Mouse (Mus musculus) intestine, postnatal 0 days (tissue): Measurements from ENCODE around the gene Jhy. TPM values are rescaled to one million over a fixed set of nuclear protein-coding genes. Genes with fewer than 3 reads are reported as not detected.
A peak's percentile ranks its signal among the peaks of the same experiment; 100 is the strongest.

Source experiments
- ATAC-seq: fragments of 200-750 bp; cut with Nextera tagmentation; 2 replicates; pipeline ENCODE4 v1.8.0; 2017; ENCODE audit warnings: mild to moderate bottlenecking, moderate TSS enrichment, moderate library complexity
- H3K27ac ChIP-seq: fragments of 300-500 bp; sonication (generic); 2 replicates; pipeline ENCODE4 v1.5.1; 2014; ENCODE audit warnings: mild to moderate bottlenecking, low read depth, low read length, moderate library complexity
- H3K27me3 ChIP-seq: fragments of 300-500 bp; sonication (generic); replicated peaks from 2 replicates; pipeline ENCODE4 v1.6.1; 2014; ENCODE audit warnings: low read length, mixed read lengths; ENCODE audit not compliant: control insufficient read depth, insufficient read depth
- H3K36me3 ChIP-seq: fragments of 300-500 bp; sonication (generic); 2 replicates; pipeline ENCODE4 v1.6.1; 2014; ENCODE audit warnings: mild to moderate bottlenecking, moderate library complexity; ENCODE audit not compliant: control insufficient read depth, insufficient read depth
- H3K4me1 ChIP-seq: fragments of 300-500 bp; sonication (generic); replicated peaks from 2 replicates; pipeline ENCODE4 v1.6.1; 2014; ENCODE audit warnings: antibody characterized with exemption, low read length, mixed read lengths; ENCODE audit not compliant: control insufficient read depth, insufficient read depth
- H3K4me2 ChIP-seq: fragments of 300-500 bp; sonication (generic); replicated peaks from 2 replicates; pipeline ENCODE4 v1.6.1; 2014; ENCODE audit warnings: low read depth, mild to moderate bottlenecking, moderate library complexity
- H3K4me3 ChIP-seq: fragments of 300-500 bp; sonication (generic); 2 replicates; pipeline ENCODE4 v1.5.1; 2014; ENCODE audit warnings: low read depth, low read length
- H3K9ac ChIP-seq: fragments of 300-500 bp; sonication (generic); 2 replicates; pipeline ENCODE4 v1.6.1; 2014; ENCODE audit warnings: mild to moderate bottlenecking, low read depth, low read length
- H3K9me3 ChIP-seq: fragments of 300-500 bp; sonication (generic); 2 replicates; pipeline ENCODE4 v1.6.1; 2016; ENCODE audit warnings: mixed run types; ENCODE audit not compliant: control insufficient read depth
- CTCF ChIP-seq: sonication (generic); IDR thresholded peaks from 2 replicates; pipeline ENCODE4 v1.5.1; 2016; ENCODE audit warnings: low read depth, mild to moderate bottlenecking, control low read depth, antibody characterized with exemption, moderate library complexity
- WGBS: fragments of 180-500 bp; shearing (Covaris S2); extraction: QIAGEN DNeasy Blood & Tissue Kit; methylation state at CpG from one replicate; pipeline ENCODE4 v1.1.7; 2014; 5-methylcytosine and 5-hydroxymethylcytosine counted together
- polyA plus RNA-seq: library from polyadenylated mRNA; unstranded; fragments of >200 nt; fragmentation: Nextera tagmentation; extraction: Ambion mirVana; gene quantifications from 2 replicates; pipeline ENCODE4 v1.2.1, GENCODE M21; 2015

Jhy gene
- polyA plus RNA-seq, 1 experiment from 2014 or later: 0.14 TPM

DNA sequence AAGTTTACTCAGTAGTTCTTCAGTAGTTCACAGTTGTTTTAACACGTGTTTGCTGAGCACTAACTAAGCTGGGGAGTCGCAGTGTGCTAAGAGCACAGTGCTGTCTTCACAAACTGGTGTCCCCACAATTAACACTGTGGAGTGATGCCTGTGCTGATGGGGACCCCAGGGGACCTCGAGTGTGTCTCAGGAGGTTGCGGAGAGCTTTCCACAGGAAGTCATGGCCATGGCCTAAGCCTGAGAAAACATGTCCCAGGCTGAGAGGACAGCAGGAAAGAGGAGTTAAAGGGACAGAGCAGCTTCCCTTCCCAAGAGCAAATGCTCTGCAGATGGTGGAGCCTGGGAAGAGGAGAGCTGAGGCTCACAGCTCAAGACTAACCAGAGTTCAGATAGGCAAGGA, 16.8 kb downstream of the Jhy start:
- Histone ChIP-seq H3K4me2 (no peak overlapping the region), H3K4me3 (no peak overlapping the region), H3K4me1 (no peaks in the 10 kb centered on the region), H3K36me3 (no peaks in the 10 kb centered on the region), H3K9me3 (no peaks in the 10 kb centered on the region), H3K27ac (no peak overlapping the region), H3K9ac (no peak overlapping the region), H3K27me3 (no peaks in the 10 kb centered on the region)
- WGBS: 34% methylated on average over 4 of the region's 4 CpGs
- no peak for ATAC-seq
- no peak for TF ChIP-seq CTCF

DNA sequence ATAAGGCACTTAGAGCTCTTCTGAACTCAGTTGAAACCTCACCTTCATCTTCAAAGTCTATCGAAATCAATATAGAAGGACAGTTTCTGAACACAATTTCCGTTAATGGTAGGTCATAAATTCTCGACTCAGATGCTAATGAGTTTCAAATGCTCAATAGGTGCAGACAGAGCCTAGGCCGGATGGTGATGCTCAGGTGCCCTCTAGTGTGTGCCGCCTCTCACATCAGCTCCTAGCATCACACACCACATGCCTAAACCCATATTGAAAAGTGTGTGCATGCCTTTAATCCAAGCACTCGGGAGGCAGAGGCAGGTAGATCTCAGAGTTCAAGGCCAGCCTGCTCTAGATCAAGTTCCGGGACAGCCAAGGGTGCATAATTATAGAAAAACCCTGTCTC, 26.5 kb downstream of the Jhy start:
- no peaks in the 10 kb centered on the region for H3K36me3 ChIP-seq
- no peak overlapping the region for H3K27ac ChIP-seq
- no peak overlapping the region for H3K4me2 ChIP-seq
- no peaks in the 10 kb centered on the region for H3K27me3 ChIP-seq
- WGBS: 59% methylated on average over 7 of the region's 7 CpGs
- no peaks in the 10 kb centered on the region for H3K9me3 ChIP-seq
- no peak overlapping the region for H3K9ac ChIP-seq
- no peak for ATAC-seq
- H3K4me1 ChIP-seq: no peaks in the 10 kb centered on the region
- no peak overlapping the region for H3K4me3 ChIP-seq
- TF ChIP-seq CTCF: peak; percentile 72

DNA sequence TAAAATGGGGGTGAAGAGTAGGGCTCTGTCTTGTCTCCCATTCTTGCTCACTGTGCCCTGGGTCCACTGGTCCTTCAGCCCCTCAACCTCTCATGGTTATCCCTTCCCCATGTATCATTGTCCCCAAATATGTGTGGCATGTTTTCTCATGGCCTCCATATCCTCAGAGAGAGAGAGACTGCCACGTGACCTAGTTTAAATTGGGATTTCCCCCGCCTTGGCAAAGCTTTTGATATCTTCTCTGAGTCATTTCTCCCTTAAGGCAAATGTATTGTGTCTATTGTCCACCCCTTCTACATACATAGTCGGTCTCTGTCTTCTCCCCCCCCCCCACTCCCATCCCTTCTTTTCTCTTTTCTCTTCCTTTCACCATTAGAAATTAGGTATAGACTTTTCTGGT, 30.6 kb downstream of the Jhy start:
- Histone ChIP-seq H3K9me3 (no peaks in the 10 kb centered on the region), H3K4me1 (no peaks in the 10 kb centered on the region), H3K27ac (no peak overlapping the region), H3K27me3 (no peaks in the 10 kb centered on the region), H3K36me3 (no peaks in the 10 kb centered on the region), H3K4me3 (no peak overlapping the region), H3K4me2 (no peak overlapping the region), H3K9ac (no peak overlapping the region)
- TF ChIP-seq CTCF: no peak
- ATAC-seq: no peak
- WGBS: 74% methylated on average over 3 of the region's 3 CpGs

DNA sequence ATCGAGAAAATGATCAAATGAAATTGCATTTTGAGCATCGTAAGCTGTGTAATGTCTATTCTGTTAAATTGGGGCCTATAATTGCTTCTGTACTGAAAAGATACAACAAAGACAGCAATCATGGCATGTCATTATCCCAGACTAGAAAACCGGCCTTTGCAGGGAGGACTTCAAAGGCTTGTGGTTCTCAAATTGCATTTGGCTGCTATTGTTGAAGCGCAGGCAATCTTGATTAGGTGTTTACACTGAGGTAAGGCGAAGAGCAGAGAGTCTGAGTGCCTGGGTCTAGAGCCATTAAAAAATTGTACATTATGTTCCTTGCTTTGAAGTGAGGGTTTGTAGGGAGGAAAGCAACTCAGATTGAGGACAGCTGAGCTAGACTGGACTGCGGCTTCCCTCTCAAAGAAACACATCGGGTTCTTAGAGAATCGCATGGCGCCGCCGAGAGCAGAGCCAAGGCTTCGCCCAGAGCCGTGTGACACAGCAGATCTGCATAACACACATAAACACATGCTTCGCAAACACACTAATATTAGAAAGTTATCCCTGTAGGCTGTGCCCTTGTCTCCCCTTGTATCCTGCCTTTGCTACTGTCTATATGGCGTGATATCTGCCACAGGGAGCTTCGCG, 36.5 kb downstream of the Jhy start:
- Histone ChIP-seq H3K9me3 (no peaks in the 10 kb centered on the region), H3K27me3 (no peaks in the 10 kb centered on the region), H3K4me3 (no peak overlapping the region), H3K27ac (no peak overlapping the region), H3K4me1 (no peaks in the 10 kb centered on the region), H3K9ac (no peak overlapping the region), H3K36me3 (no peaks in the 10 kb centered on the region), H3K4me2 (no peak overlapping the region)
- WGBS: 79% methylated on average over 17 of the region's 17 CpGs
- TF ChIP-seq CTCF: no peak
- ATAC-seq: no peak

DNA sequence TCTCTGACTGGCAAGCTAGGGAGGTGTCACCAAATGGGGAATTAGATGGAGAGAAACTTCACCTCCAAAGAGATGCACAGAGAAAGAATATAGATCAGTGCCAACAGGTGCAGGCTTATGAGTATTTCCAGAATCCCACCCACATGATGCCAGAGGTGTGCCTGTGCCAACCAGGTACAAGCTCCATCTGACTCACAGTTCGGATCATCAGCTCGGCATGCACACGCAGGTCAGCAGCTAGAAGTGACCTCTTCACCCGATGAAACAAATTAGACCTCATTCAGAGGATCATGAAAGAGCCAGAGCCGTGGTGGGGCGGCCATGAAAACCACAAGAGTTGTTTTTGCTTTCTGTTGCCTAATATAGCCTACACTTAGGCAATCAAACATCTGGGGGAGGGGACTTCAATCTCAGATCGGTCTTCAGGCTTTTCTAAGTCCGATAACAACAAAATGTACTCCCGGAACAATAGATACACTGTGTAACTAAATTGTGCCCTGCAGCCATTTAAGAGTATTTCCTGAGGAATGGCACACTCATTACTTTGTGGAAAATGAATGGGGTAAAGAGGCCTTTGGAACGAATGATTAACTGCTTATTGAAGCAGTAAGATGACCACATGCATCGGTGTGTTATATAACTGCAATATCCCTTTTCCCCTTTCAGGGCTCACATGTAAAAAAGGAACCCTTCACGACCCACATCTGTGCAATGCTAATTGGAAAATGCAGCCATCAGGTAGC, 45.9 kb downstream of the Jhy start:
- H3K9me3 ChIP-seq: no peaks in the 10 kb centered on the region
- 76% methylated on average over 12 of the region's 12 CpGs for WGBS
- H3K27me3 ChIP-seq: no peaks in the 10 kb centered on the region
- no peaks in the 10 kb centered on the region for H3K4me1 ChIP-seq
- H3K4me2 ChIP-seq: no peak overlapping the region
- H3K9ac ChIP-seq: no peak overlapping the region
- no peak overlapping the region for H3K4me3 ChIP-seq
- TF ChIP-seq CTCF: no peak
- H3K36me3 ChIP-seq: no peaks in the 10 kb centered on the region
- H3K27ac ChIP-seq: no peak overlapping the region
- ATAC-seq: no peak

DNA sequence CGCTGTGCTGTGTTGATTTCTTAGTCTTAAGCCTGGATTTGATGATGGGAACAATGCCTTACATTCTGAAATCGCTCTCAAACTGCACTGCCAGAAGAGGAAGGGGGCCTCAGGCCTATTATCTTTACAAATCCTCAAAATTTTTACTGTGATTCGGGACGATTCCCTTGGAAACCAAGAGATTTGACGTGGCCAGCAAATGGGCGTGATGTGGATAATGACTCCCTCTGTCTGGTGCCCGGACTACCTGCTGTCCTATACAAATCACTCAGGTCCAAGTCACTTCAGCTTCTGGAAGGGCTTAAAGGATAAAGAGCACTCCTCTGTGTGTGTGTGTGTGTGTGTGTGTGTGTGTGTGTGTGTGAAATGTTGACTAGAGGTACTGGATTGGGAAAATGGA, 55.0 kb downstream of the Jhy start:
- ATAC-seq: no peak
- Histone ChIP-seq H3K4me2 (no peak overlapping the region), H3K27ac (no peak overlapping the region), H3K27me3 (no peaks in the 10 kb centered on the region), H3K36me3 (no peaks in the 10 kb centered on the region), H3K4me3 (no peak overlapping the region), H3K9ac (no peak overlapping the region), H3K4me1 (no peaks in the 10 kb centered on the region), H3K9me3 (no peaks in the 10 kb centered on the region)
- 84% methylated on average over 7 of the region's 7 CpGs for WGBS
- TF ChIP-seq CTCF: no peak
